Mouse (Mus musculus) MEL (cell line): ENCODE measurements around the gene Traf3. TPM values are rescaled to one million over a fixed set of nuclear protein-coding genes. Genes with fewer than 3 reads are reported as not detected.
A peak's percentile ranks its signal among the peaks of the same experiment; 100 is the strongest.

Source experiments
- DNase-seq: peaks from one replicate; pipeline ENCODE4 v3.0.0; 2011; ENCODE audit warnings: low read depth, low spot score
- H3K27ac ChIP-seq: 2 replicates; pipeline ENCODE4 v1.5.1; 2012; ENCODE audit warnings: low read depth, mild to moderate bottlenecking, control low read depth, low read length, moderate library complexity; ENCODE audit not compliant: control insufficient read depth
- H3K27me3 ChIP-seq, 2 experiments: fragments of 150-350 bp in 1 of 2; sonication (generic) in 1 of 2; 2 replicates each; pipeline ENCODE4 v1.6.1; 2012; ENCODE audit warnings: low read length in 2 of 2, mild to moderate bottlenecking in 2 of 2, improper control_type of control experiment in 1 of 2, moderate library complexity in 1 of 2; ENCODE audit not compliant: insufficient read depth in 2 of 2, control insufficient read depth in 1 of 2
- H3K36me3 ChIP-seq, 2 experiments: 2 replicates each; pipeline ENCODE4 v1.6.1; 2012 to 2014; ENCODE audit warnings: low read length in 2 of 2, improper control_type of control experiment in 1 of 2, inconsistent platforms in 1 of 2, mild to moderate bottlenecking in 1 of 2; ENCODE audit not compliant: insufficient read depth in 2 of 2, control insufficient read depth in 1 of 2
- H3K4me1 ChIP-seq, 2 experiments: fragments of 150-350 bp in 1 of 2; sonication (generic) in 1 of 2; 2 replicates each; pipeline ENCODE4 v1.6.1; 2012; ENCODE audit warnings: low read length in 2 of 2, improper control_type of control experiment in 1 of 2, mild to moderate bottlenecking in 1 of 2; ENCODE audit not compliant: insufficient read depth in 2 of 2, control insufficient read depth in 1 of 2
- H3K4me3 ChIP-seq, 2 experiments: fragments of 150-350 bp in 1 of 2; sonication (generic) in 1 of 2; 2 replicates each; pipeline ENCODE4 v1.5.1; 2012; ENCODE audit warnings: low read depth in 2 of 2, low read length in 2 of 2, mild to moderate bottlenecking in 2 of 2, moderate library complexity in 2 of 2, control low read depth in 1 of 2, improper control_type of control experiment in 1 of 2; ENCODE audit not compliant: control insufficient read depth in 1 of 2, insufficient read depth in 1 of 2
- H3K79me2 ChIP-seq: 2 replicates; pipeline ENCODE4 v1.6.1; 2012; ENCODE audit warnings: mild to moderate bottlenecking, low read length, moderate library complexity; ENCODE audit not compliant: control insufficient read depth, poor library complexity, insufficient read depth
- H3K9ac ChIP-seq: 2 replicates; pipeline ENCODE4 v1.6.1; 2012; ENCODE audit warnings: low read depth, mild to moderate bottlenecking, control low read depth, low read length, moderate library complexity; ENCODE audit not compliant: control insufficient read depth, poor library complexity, severe bottlenecking
- H3K9me3 ChIP-seq: fragments of 150-350 bp; sonication (generic); replicated peaks from 2 replicates; pipeline ENCODE4 v1.6.1; 2012; ENCODE audit warnings: mild to moderate bottlenecking, low read length, improper control_type of control experiment, moderate library complexity; ENCODE audit not compliant: insufficient read depth
- BHLHE40 ChIP-seq: IDR thresholded peaks from 2 replicates; pipeline ENCODE4 v1.6.1; 2012; ENCODE audit warnings: low read depth, mild to moderate bottlenecking, inconsistent platforms, low read length, improper control_type of control experiment, borderline replicate concordance
- CHD1 ChIP-seq: IDR thresholded peaks from 2 replicates; pipeline ENCODE4 v1.6.1; 2012; ENCODE audit warnings: low read depth, mild to moderate bottlenecking, inconsistent platforms, low read length, improper control_type of control experiment
- CHD2 ChIP-seq: IDR thresholded peaks from 2 replicates; pipeline ENCODE4 v1.6.1; 2011; ENCODE audit warnings: low read length, improper control_type of control experiment
- CTCF ChIP-seq, 3 experiments: IDR thresholded peaks in 2 of 3; conservative IDR thresholded peaks in 1 of 3; 2 replicates each; pipeline ENCODE4 v1.5.1; 2011 to 2012; ENCODE audit warnings: low read length in 3 of 3, low read depth in 2 of 3, mild to moderate bottlenecking in 2 of 3, improper control_type of control experiment in 1 of 3, inconsistent platforms in 1 of 3, mixed read lengths in 1 of 3, moderate library complexity in 1 of 3; ENCODE audit not compliant: control insufficient read depth in 1 of 3, insufficient read depth in 1 of 3, poor library complexity in 1 of 3, severe bottlenecking in 1 of 3
- EP300 ChIP-seq, 2 experiments: IDR thresholded peaks; 2 replicates each; pipeline ENCODE4 v1.6.1; 2011; ENCODE audit warnings: improper control_type of control experiment in 2 of 2, low read length in 2 of 2, low read depth in 1 of 2, mild to moderate bottlenecking in 1 of 2
- ETS1 ChIP-seq: IDR thresholded peaks from 2 replicates; pipeline ENCODE4 v1.6.1; 2012; ENCODE audit warnings: low read depth, mild to moderate bottlenecking, inconsistent platforms, low read length, improper control_type of control experiment, moderate library complexity
- GABPA ChIP-seq: IDR thresholded peaks from 2 replicates; pipeline ENCODE4 v1.6.1; 2012; ENCODE audit warnings: low read depth, mild to moderate bottlenecking, inconsistent platforms, low read length, improper control_type of control experiment, moderate library complexity
- GATA1 ChIP-seq: IDR thresholded peaks from 2 replicates; pipeline ENCODE4 v1.6.1; 2011; ENCODE audit warnings: low read depth, low read length, improper control_type of control experiment
- HCFC1 ChIP-seq: IDR thresholded peaks from 2 replicates; pipeline ENCODE4 v1.6.1; 2012; ENCODE audit warnings: low read depth, mild to moderate bottlenecking, inconsistent platforms, low read length, improper control_type of control experiment, moderate library complexity
- JUND ChIP-seq: IDR thresholded peaks from 2 replicates; pipeline ENCODE4 v1.6.1; 2011; ENCODE audit warnings: low read depth, mild to moderate bottlenecking, improper control_type of control experiment, low read length
- KAT2A ChIP-seq: conservative IDR thresholded peaks from 2 replicates; pipeline ENCODE4 v1.6.1; 2012; ENCODE audit warnings: low read depth, low read length, improper control_type of control experiment, inconsistent platforms
- MAFK ChIP-seq: IDR thresholded peaks from 2 replicates; pipeline ENCODE4 v1.6.1; 2011; ENCODE audit warnings: low read depth, mild to moderate bottlenecking, low read length, improper control_type of control experiment, borderline replicate concordance
- MAX ChIP-seq: IDR thresholded peaks from 2 replicates; pipeline ENCODE4 v1.6.1; 2011; ENCODE audit warnings: low read length, improper control_type of control experiment
- MAZ ChIP-seq: IDR thresholded peaks from 2 replicates; pipeline ENCODE4 v1.6.1; 2012; ENCODE audit warnings: low read depth, mild to moderate bottlenecking, inconsistent platforms, low read length, improper control_type of control experiment
- MXI1 ChIP-seq: IDR thresholded peaks from 2 replicates; pipeline ENCODE4 v1.6.1; 2011; ENCODE audit warnings: mild to moderate bottlenecking, low read depth, low read length, improper control_type of control experiment
- MYB ChIP-seq: IDR thresholded peaks from 2 replicates; pipeline ENCODE4 v1.6.1; 2011; ENCODE audit warnings: mild to moderate bottlenecking, low read depth, low read length, improper control_type of control experiment
- MYC ChIP-seq: IDR thresholded peaks from 2 replicates; pipeline ENCODE4 v1.6.1; 2011; ENCODE audit warnings: low read depth, mild to moderate bottlenecking, low read length, improper control_type of control experiment, moderate library complexity
- NELFE ChIP-seq: IDR thresholded peaks from 2 replicates; pipeline ENCODE4 v1.6.1; 2011; ENCODE audit warnings: low read depth, low read length, improper control_type of control experiment
- NRF1 ChIP-seq: IDR thresholded peaks from 2 replicates; pipeline ENCODE4 v1.6.1; 2014; ENCODE audit warnings: low read depth, mild to moderate bottlenecking, inconsistent platforms, low read length, improper control_type of control experiment, moderate library complexity; ENCODE audit not compliant: poor library complexity, insufficient read depth, severe bottlenecking
- POLR2A ChIP-seq, 2 experiments: IDR thresholded peaks; 2 replicates each; pipeline ENCODE4 v1.6.1; 2011 to 2012; ENCODE audit warnings: low read length in 2 of 2, mild to moderate bottlenecking in 2 of 2, control low read depth in 1 of 2, improper control_type of control experiment in 1 of 2, low read depth in 1 of 2, moderate library complexity in 1 of 2; ENCODE audit not compliant: control insufficient read depth in 1 of 2, insufficient read depth in 1 of 2, poor library complexity in 1 of 2
- POLR2AphosphoS5 ChIP-seq: IDR thresholded peaks from 2 replicates; pipeline ENCODE4 v1.6.1; 2012; ENCODE audit warnings: low read depth, borderline replicate concordance, mild to moderate bottlenecking, inconsistent platforms, low read length, moderate library complexity, mixed read lengths
- RAD21 ChIP-seq: IDR thresholded peaks from 2 replicates; pipeline ENCODE4 v1.6.1; 2011; ENCODE audit warnings: mild to moderate bottlenecking, low read depth, low read length, improper control_type of control experiment
- RCOR1 ChIP-seq: IDR thresholded peaks from 2 replicates; pipeline ENCODE4 v1.6.1; 2012; ENCODE audit warnings: low read depth, mild to moderate bottlenecking, inconsistent platforms, low read length, improper control_type of control experiment
- SIN3A ChIP-seq: IDR thresholded peaks from 2 replicates; pipeline ENCODE4 v1.6.1; 2012; ENCODE audit warnings: low read length, improper control_type of control experiment, inconsistent platforms
- SMC3 ChIP-seq: IDR thresholded peaks from 2 replicates; pipeline ENCODE4 v1.6.1; 2011; ENCODE audit warnings: low read depth, low read length, improper control_type of control experiment
- TBP ChIP-seq: IDR thresholded peaks from 2 replicates; pipeline ENCODE4 v1.8.0; 2011; ENCODE audit warnings: low read depth, low read length, improper control_type of control experiment
- UBTF ChIP-seq: IDR thresholded peaks from 2 replicates; pipeline ENCODE4 v1.6.1; 2012; ENCODE audit warnings: low read depth, mild to moderate bottlenecking, inconsistent platforms, low read length, improper control_type of control experiment, moderate library complexity, borderline replicate concordance; ENCODE audit not compliant: insufficient read depth
- USF2 ChIP-seq, 2 experiments: IDR thresholded peaks; 2 replicates each; pipeline ENCODE4 v1.6.1; 2011 to 2012; ENCODE audit warnings: improper control_type of control experiment in 2 of 2, low read length in 2 of 2, borderline replicate concordance in 1 of 2, inconsistent platforms in 1 of 2, low read depth in 1 of 2, mild to moderate bottlenecking in 1 of 2; ENCODE audit not compliant: insufficient read depth in 1 of 2
- ZKSCAN1 ChIP-seq: IDR thresholded peaks from 2 replicates; pipeline ENCODE4 v1.6.1; 2012; ENCODE audit warnings: low read depth, mild to moderate bottlenecking, inconsistent platforms, low read length, improper control_type of control experiment, moderate library complexity
- polyA plus RNA-seq, 2 experiments: library from polyadenylated mRNA; stranded (reverse) in 1 of 2; unstranded in 1 of 2; fragments of >175 nt in 1 of 2; fragments of >200 nt in 1 of 2; gene quantifications; 2 replicates each; pipeline versions ENCODE4 v1.2.1 to v1.2.4; 2012; ENCODE audit warnings: low replicate concordance in 2 of 2, low read depth in 1 of 2; ENCODE audit not compliant: insufficient read length in 2 of 2, insufficient read depth in 1 of 2, missing spikeins in 1 of 2
- total RNA-seq: library from RNA; depleted of rRNA; stranded (reverse); fragments of 300-350 nt; gene quantifications from 2 replicates; pipeline ENCODE4 v1.2.3, GENCODE M21; 2012

The Traf3 gene
- total and polyA plus RNA-seq, 3 experiments, result 21.1 to 40.7 TPM; not detected in 1

- H3K9ac ChIP-seq, result peak overlapping the region; percentile 61
These were observed 891 bp upstream of the Traf3 start for GRCm38 (mm10) chr12:111165146-111165812.

GRCm38 (mm10) chr12:111166681-111167289 lies 615 bp downstream of the Traf3 start:
- DNase-seq, result peak; percentile 62
- peaks cover 37% of the 10 kb centered on the region for H3K79me2 ChIP-seq
- TF ChIP-seq HCFC1, result peak; percentile 40; the same call in 1 of the 2 replicates
- TF ChIP-seq MAZ, result no peak
- peak; percentile 91 for TF ChIP-seq MXI1
- 0 out of 2 replicates have a peak, but pooled peaks have one; percentile 35 for TF ChIP-seq MYC
- 0 out of 2 replicates have a peak, but pooled peaks have one; percentile 7 for TF ChIP-seq TBP
- no peak for TF ChIP-seq GABPA
- TF ChIP-seq UBTF, result no peak
- peak; percentile 22; the same call in 1 of the 2 replicates for TF ChIP-seq NELFE
- peak; percentile 85 for TF ChIP-seq SIN3A
- TF ChIP-seq, all 39 proteins: peak for 6
- peak overlapping the region; percentile 46 for H3K27ac ChIP-seq
- peak overlapping the region; percentile 92 for H3K9ac ChIP-seq
- H3K4me3 ChIP-seq, result peak overlapping the region; percentile 97 to 98
- H3K9me3 ChIP-seq, result no peaks in the 10 kb centered on the region
- peaks cover under 1 to 11% of the 10 kb centered on the region in 2 experiments; a peak in 3 of 4 replicates for H3K36me3 ChIP-seq
- no peaks in the 10 kb centered on the region for H3K27me3 ChIP-seq
- peaks cover 8 to 15% of the 10 kb centered on the region in 2 experiments; a peak in 3 of 4 replicates for H3K4me1 ChIP-seq

More at GRCm38 (mm10) chr12:111165146-111165812, 891 bp upstream of the Traf3 start:
- Histone ChIP-seq H3K4me1 (peaks cover 8 to 29% of the 10 kb centered on the region in 2 experiments; a peak in 3 of 4 replicates), H3K9me3 (no peaks in the 10 kb centered on the region), H3K79me2 (peaks cover 33% of the 10 kb centered on the region), H3K27me3 (no peaks in the 10 kb centered on the region), H3K27ac (peak overlapping the region; percentile 52)
- peak; percentile 75 for DNase-seq
- TF ChIP-seq MYB, result no peak
- no peak for TF ChIP-seq RCOR1
- TF ChIP-seq CHD1, result no peak
- TF ChIP-seq ZKSCAN1, result no peak
- TF ChIP-seq MAZ, result no peak
- no peak for TF ChIP-seq GATA1
- no peak for TF ChIP-seq MYC
- TF ChIP-seq GABPA, result no peak
- no peak for TF ChIP-seq BHLHE40
- peak; percentile 42 for TF ChIP-seq RAD21
- TF ChIP-seq KAT2A, result no peak
- TF ChIP-seq USF2 (IDR thresholded peaks at IDR 0.05; ENCODE audit: borderline replicate concordance in 1 of 2, insufficient read depth in 1 of 2, low read depth in 1 of 2, low read length in 2 of 2), result no peak
- TF ChIP-seq MAX, result no peak
- no peak for TF ChIP-seq HCFC1
- no peak for TF ChIP-seq JUND
- TF ChIP-seq ETS1, result no peak
- TF ChIP-seq NRF1, result no peak
- no peak for TF ChIP-seq MXI1
- no peak for TF ChIP-seq MAFK
- peak; percentile 63 to 77 (median 71) for TF ChIP-seq CTCF (IDR thresholded peaks at IDR 0.05 in 2 of 3, conservative IDR thresholded peaks at IDR 0.05 in 1 of 3; ENCODE audit: control insufficient read depth in 1 of 3, insufficient read depth in 1 of 3, low read depth in 2 of 3, low read length in 3 of 3, poor library complexity in 1 of 3, severe bottlenecking in 1 of 3)
- no peak for TF ChIP-seq EP300 (IDR thresholded peaks at IDR 0.05; ENCODE audit: low read depth in 1 of 2, low read length in 2 of 2)
- no peak for TF ChIP-seq POLR2A (IDR thresholded peaks at IDR 0.05; ENCODE audit: control insufficient read depth in 1 of 2, insufficient read depth in 1 of 2, low read depth in 1 of 2, low read length in 2 of 2, poor library complexity in 1 of 2)
- no peak for TF ChIP-seq CHD2
- TF ChIP-seq POLR2AphosphoS5, result no peak
- TF ChIP-seq SMC3, result peak; percentile 47
- TF ChIP-seq, all 39 proteins: peak for 3
- Histone ChIP-seq H3K36me3 (peaks cover 0 to 17% of the 10 kb centered on the region in 2 experiments; a peak in 3 of 4 replicates), H3K4me3 (peak overlapping the region; percentile 50 to 62; a peak in 3 of 4 replicates)
